Mouse (Mus musculus) cerebellum, adult 8-10 months (tissue): Measurements from ENCODE around the gene Tmco1.

ENCODE experiments used
- DNase-seq: peaks from one replicate; pipeline ENCODE4 v3.0.0; 2022

Gene Tmco1

DNA sequence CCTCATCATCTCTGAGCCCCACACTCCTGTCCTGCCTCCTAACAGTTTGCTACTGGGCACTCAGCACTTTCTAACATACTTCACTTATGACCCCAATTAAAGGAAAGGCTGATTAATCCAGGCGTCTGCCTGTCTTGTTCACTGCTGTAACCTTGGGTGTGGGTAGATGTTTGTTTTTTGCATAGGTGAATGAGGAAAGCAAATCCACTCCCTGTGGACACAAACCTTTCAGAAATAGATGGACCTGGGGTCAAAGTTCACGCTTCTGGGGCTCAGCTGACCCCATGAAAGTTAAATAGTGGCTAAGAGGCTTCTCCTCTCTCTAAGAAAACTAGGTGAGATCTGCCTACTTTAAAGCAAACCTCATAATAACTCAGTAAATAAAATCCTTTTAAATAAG is 66.8 kb downstream of the Tmco1 start:
- DNase-seq: no peak

DNA sequence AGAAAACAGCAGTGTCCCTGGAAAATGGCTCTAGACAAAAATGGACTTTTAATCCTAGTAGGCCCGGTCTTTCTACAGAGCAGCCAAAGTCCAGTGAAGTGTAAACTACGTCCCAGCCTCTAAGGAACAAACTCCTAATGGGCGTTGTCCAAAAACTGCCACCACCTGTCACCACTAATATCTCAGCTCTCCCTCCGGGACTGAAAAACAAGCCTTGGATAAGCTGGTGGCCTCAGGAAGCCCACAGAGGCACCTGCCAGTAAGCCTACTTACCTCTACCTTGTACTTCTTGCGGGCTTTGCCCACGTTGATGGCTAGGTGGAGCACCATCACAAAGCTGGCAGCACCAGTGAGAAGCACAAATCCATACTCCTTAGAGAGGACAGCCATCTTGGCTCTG is 69.8 kb downstream of the Tmco1 start:
- no peak for DNase-seq

DNA sequence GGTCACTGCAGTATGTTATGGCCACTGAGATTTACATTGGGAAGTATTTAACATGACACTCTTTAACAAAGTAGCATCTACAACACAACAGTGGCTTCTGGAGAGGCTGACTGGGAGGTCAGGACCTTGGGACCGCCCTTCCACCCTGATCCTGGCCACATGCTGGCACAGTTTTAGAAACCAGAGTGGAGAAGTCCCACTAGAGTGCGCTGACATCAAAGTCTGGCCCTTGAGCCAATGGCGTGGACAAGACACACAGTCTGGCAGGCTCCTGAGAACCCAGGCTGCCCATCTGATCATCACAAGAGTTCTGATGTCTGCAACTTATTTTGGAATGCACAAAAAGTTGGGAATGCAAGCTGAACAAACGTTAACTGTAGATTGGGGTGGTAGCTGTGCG is 71.6 kb downstream of the Tmco1 start:
- no peak for DNase-seq

DNA sequence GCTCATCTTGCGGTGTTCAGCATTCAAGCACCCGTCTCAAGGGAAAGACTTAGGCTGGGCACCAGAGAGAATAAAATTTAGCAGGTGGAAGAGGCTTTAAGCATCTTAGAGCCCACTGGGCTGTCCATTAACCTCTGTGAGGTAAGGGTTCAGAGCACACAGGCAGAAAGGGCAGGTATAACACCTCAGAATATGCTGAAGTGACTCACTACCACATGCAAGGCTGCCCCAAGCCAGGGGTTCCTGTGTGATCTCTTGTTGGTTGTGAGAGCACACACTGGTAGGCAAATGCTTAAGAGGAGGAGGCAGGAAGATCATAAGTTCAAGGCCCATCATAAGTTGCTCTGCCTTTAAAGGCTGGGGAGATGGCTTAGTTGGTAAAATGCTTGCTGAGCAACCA is 72.0 kb downstream of the Tmco1 start:
- no peak for DNase-seq

DNA sequence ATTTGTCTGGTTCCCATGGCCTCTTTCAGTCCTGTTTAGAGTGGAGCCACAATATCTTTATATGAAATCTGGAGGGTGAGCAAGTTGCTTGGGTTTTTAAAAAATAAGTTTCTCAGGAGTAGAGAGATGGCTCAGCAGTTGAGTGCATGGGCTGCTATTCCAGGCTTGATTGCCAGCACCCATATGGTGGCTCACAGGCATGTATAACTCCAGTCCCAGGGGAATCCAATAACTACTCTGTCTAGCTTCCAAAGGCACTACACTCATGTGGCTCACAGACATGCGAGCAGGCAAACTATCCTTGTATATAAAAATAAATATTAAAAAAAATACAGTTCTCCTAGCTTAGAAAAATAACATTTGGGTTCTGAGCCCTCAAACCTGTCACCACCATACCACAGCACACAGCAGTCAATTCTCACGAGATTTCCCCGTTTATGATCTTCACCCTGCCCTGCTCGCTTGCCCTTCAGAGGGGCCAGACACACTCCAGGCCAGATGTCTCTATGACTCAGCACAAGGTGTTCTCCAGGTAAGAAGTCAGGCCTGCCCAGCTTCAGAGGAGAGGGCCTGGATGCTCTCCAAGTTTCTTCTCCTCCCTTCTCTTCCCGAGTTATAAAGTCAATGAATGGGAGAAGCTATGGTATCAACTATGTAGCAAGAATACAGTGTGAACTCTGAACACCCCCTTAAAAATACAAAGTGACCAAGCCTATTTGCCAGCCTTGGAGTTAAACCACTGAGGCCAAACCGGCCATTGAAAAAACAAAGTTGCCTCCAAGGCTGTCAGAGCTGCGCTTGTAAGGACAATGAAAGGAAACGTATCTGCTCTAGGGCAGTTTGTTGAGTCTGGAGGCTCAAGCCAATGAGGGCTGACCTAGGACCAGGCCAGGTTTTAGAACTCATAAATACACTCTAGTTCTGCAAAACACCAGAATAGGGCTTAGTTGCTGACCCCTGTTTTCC is 73.2 kb downstream of the Tmco1 start:
- no peak for DNase-seq

DNA sequence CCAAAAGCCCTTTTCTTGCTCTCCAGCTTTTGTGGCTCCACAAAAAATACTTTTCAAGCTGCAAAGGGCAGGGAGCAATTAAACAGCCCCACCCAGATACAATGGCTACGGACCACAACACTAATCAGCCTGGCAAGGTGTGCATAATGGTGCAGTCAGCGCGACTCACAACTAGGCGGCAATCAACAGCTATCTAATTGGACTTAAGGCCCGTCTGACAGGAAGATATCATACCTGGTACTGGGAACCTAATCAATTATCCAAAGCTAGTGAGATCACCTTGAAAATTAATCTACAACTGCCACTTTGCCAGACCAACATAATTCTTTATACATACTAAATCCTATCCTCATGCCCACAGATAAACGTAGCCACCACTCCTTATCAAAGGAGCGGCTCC is 74.1 kb downstream of the Tmco1 start:
- DNase-seq: no peak

DNA sequence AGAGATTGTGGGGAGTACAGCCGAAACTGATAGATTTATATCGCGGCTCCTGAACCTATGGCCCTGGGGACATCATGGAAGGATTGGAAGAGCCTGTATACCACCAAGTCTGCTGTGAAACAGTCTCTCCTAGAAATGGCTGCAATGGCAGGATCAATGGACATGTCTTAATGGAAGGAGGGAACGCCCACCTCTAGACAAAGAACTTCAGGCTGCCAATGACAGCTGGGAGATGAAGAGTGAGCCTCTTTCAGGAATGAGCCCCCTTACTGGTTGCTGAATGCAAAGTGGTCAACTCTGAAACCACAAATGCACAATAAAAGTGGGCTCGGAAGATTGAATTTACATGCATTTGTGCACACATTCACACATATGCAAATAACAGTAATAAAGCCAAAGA is 74.6 kb downstream of the Tmco1 start:
- DNase-seq: no peak

DNA sequence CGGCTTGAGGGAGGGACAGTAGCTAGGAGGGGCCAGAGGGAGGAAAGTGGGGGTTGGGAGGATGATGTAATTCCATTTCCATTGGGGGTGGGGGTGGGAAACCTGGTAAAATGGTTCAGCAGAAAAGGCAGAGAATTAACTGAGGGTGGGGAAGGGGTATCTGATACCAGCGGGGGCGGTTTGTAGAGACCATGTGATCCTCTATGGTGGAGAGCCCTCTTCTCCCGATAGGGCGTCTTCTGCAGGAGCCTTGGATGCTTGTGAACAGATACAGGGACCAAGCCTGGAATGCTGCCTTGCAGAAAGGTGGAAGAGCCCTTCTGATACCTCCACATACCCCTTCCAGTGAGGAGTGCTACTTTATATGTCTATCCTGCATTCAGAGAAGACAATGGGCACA is 75.0 kb downstream of the Tmco1 start:
- no peak for DNase-seq
